Mouse (Mus musculus): Measurements from ENCODE around the gene 2010106E10Rik.

Gene 2010106E10Rik

DNA sequence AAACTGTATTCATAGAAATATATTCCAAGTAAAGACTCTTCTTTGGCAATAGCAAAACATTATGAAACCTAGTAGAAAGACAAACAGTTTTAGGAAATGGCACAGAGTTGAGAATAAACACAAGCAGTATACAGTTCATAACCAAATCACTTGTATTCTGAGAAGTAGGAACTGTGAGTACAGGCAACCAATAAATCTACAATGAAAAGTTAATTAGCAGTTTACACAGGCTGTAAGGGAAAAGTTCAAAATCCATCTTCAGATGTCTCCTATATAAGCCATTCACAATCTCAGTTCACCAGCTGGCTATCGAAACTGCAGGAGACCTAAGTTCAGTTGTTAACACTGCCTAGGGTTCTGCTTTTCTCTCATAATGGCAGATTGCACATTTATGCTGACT lies at the start of gene 2010106E10Rik:
Gene 2010106E10Rik, plus strand, starts transcription at position 301 of the 400 bp plus-strand sequence.
- no peak for DNase-seq

GRCm38 (mm10) chrX:112505651-112506050 lies 10.6 kb downstream of the 2010106E10Rik start:
- no peak for DNase-seq

DNA sequence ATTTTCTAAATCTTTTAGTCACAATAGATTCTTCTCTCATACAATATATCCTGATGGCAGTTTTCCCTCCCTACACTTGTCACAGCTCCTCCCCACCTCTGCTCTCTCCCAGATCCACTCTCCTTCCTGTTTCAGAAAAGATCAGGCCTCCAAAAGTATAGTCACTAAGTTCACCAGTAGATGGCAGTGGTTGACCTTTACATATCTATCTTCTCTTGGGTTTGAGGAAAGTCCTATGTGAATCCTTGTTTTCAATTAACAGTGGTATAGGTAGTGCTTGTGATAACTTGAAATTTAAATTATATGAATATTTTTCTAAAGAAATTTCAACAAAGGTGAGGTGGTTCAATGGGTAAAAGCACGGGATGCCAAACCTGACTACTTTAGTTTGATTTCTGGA lies 29.7 kb downstream of the 2010106E10Rik start:
- peak; percentile 3 for DNase-seq

GRCm38 (mm10) chrX:112543115-112543514 lies 48.0 kb downstream of the 2010106E10Rik start:
- DNase-seq: no peak

DNA sequence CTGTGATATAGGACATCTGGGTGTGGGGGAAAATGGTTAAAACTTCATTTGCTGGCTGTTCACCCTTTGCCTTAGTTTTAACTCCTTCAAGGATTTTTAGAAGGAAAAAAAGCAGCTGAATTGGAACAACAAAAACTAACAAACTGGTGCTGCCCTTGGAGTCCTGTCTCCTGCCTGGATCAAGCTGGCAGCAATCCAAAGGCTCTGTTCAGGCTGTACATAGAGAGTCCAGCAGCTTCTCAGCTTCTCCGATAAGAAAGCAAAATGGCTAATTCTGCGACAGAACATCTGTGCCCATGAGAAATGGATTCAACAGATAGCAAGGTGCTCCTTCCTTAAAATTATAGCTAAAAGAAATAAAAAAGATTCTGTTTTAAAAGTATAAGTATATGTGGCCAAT lies 72.6 kb downstream of the 2010106E10Rik start:
- DNase-seq: peak; percentile 5

GRCm38 (mm10) chrX:112600511-112601305 lies 105.6 kb downstream of the 2010106E10Rik start, which contains the start of gene Zfp711:
Zfp711 (plus strand) TSS chrX:112600526.
- DNase-seq: peak; percentile 60

DNA sequence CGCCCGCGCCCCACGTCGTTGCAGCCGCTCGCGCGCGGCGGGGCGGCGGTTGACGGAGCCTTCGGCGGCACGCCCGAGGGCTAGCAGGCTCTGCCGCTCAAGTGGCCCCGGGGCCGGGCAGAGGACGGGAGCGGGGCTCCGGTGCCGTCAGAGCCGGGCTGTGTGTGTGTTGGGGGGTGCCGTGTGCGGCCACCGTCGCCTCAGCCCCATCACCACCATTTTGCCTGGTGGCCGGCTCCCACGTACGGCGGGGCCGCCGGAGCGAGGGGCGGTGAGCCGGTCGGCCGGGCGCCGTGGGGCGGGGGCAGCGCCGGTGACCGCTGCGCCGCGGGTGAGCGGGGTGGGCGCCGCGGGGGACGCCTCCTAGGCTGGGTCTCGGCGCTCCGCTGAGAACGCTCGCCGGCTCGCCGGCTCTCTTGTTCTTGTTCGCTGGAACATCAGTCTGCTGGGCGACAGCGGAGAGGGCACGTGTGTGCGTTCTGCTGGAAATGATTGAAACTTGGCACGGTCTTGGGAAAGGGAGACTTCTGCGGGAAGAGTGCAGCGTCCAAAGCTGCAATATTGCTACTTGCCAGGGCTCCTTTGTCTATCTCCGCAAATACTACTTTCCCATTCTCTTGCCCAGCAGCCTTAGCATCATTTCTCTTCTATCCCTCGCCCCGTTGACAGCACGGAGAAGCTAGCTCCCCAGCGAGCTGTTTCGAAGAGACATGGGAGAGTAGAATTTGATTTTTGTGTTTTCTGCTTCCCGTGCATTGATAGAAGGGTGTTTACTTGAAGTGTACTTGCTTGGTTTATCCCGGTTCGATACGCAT lies 106.4 kb downstream of the 2010106E10Rik start:
- peak; percentile 26 for DNase-seq
